ENCODE assay signal across 10 mouse cellular contexts in the genomic region with DNA sequence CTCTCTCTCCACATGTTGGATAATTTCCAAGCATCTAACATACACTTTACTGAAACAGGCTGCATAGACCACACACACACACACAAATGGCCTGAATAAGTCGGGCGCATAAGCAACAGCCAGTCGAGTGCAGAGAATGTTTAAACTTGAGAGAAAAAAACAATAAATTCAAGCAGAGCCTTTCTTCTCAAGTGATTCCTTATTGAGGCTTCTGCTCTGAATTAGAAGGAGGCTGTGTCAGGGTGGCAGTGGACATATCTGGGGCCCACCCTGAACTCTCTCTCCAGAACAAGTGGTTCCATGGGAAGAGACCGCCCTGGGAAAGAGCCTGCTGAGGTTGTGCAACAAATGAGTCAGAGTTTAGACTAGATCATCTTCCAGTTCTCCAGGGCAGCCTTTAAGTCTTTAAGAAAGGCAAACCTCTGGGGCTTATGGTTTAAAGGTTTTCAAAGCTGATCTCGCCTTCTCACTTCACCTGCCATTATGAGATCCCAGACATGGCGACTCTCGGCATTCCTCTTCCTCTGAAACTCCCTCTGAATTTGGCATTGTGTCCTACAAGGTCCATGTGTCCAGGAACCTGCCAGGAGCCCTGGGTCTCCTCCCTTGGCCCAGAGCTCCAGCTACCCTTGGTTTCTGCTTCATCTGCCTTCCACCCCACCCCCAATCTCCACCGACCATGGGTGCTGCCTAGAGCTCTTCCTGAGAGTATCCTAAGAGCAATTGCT.
A peak's percentile ranks its signal among the peaks of the same experiment; 100 is the strongest.
DNase-seq lines count a peak whose midpoint lies in the region; ATAC-seq lines count a peak whose summit lies in the region.
"Had no signal": no experiment of that assay in that cellular context is flagged by ENCODE, and none has a peak within 500 bp of the region (broad histone marks: within the 10 kb centered on the region; RNA-seq: fewer than 3 reads in every experiment).

No protein-coding gene starts in this region.

- peak; percentile 21 for DNase-seq in adrenal gland, postnatal 14 days
- no peak for DNase-seq in adrenal gland, postnatal 25 days
- no peak for DNase-seq in limb, embryonic 10.5 days (ENCODE audit: low spot score)
- peak; percentile 70 for DNase-seq in fibroblast of lung, adult 2 months (ENCODE audit: low read depth)
- DNase-seq in lung, postnatal 36 days: peak; percentile 72
- no peak for DNase-seq in embryo, embryonic 10 days (ENCODE audit: low spot score)
- DNase-seq: kidney, postnatal 36 days; thymus, postnatal 36 days had no signal

- no peaks in the 10 kb centered on the region for H3K36me3 ChIP-seq in limb, embryonic 15.5 days
- no peaks in the 10 kb centered on the region for H3K36me3 ChIP-seq in limb, embryonic 10.5 days
- no peaks in the 10 kb centered on the region for H3K36me3 ChIP-seq in kidney, embryonic 14.5 days (ENCODE audit: control insufficient read depth, insufficient read depth, low read length)

- peak overlapping the region; percentile 50 for H3K27ac ChIP-seq in limb, embryonic 15.5 days
- H3K27ac ChIP-seq in limb, embryonic 10.5 days: no peak overlapping the region
- H3K27ac ChIP-seq in kidney, embryonic 14.5 days (ENCODE audit: low read depth, low read length): no peak overlapping the region

- no peak for ATAC-seq in limb, embryonic 15.5 days (ENCODE audit: insufficient number of reproducible peaks, low FRiP score, low TSS enrichment, low read depth)
- no peak for ATAC-seq in kidney, embryonic 14.5 days (ENCODE audit: low FRiP score, low TSS enrichment)

- 50% methylated on average over 8 of the region's 8 CpGs for WGBS in limb, embryonic 15.5 days
- WGBS in limb, embryonic 10.5 days: 84% methylated on average over 8 of the region's 8 CpGs
- WGBS in kidney, embryonic 14.5 days: 68% methylated on average over 8 of the region's 8 CpGs

- no peaks in the 10 kb centered on the region for H3K9me3 ChIP-seq in limb, embryonic 15.5 days
- no peaks in the 10 kb centered on the region for H3K9me3 ChIP-seq in limb, embryonic 10.5 days (replicated peaks)
- H3K9me3 ChIP-seq in kidney, embryonic 14.5 days (ENCODE audit: control insufficient read depth, low read length): no peaks in the 10 kb centered on the region

- H3K4me1 ChIP-seq in limb, embryonic 15.5 days: peaks cover 9% of the 10 kb centered on the region
- peaks cover 18% of the 10 kb centered on the region; the same call in 1 of the 2 replicates for H3K4me1 ChIP-seq in limb, embryonic 10.5 days
- H3K4me1 ChIP-seq in kidney, embryonic 14.5 days (ENCODE audit: control insufficient read depth, insufficient read depth, low read length): peaks cover 8% of the 10 kb centered on the region; the same call in 1 of the 2 replicates

- no peak overlapping the region for H3K4me2 ChIP-seq in limb, embryonic 15.5 days
- no peak overlapping the region for H3K4me2 ChIP-seq in kidney, embryonic 14.5 days (replicated peaks; ENCODE audit: low read depth, low read length)

- H3K27me3 ChIP-seq in limb, embryonic 15.5 days: no peaks in the 10 kb centered on the region
- no peaks in the 10 kb centered on the region for H3K27me3 ChIP-seq in limb, embryonic 10.5 days (ENCODE audit: low read depth, poor library complexity, severe bottlenecking)
- no peaks in the 10 kb centered on the region for H3K27me3 ChIP-seq in kidney, embryonic 14.5 days (ENCODE audit: control insufficient read depth, insufficient read depth, low read length)

- no peak overlapping the region for H3K9ac ChIP-seq in limb, embryonic 15.5 days
- no peak overlapping the region for H3K9ac ChIP-seq in kidney, embryonic 14.5 days (ENCODE audit: low read depth, low read length)

- H3K4me3 ChIP-seq in limb, embryonic 15.5 days: no peak overlapping the region
- no peak overlapping the region for H3K4me3 ChIP-seq in limb, embryonic 10.5 days
- H3K4me3 ChIP-seq in kidney, embryonic 14.5 days (ENCODE audit: low read length): no peak overlapping the region

Comparison
In these comparisons a context has a peak if more than half of its experiments do, and no peak if none do; other contexts are left out.
1. DNase-seq: peak in adrenal gland, postnatal 14 days (single experiment), fibroblast of lung, adult 2 months (single experiment) and lung, postnatal 36 days (single experiment); none in adrenal gland, postnatal 25 days (single experiment), limb, embryonic 10.5 days (single experiment) and embryo, embryonic 10 days (single experiment).